Mouse (Mus musculus) ZHBTc4 (cell line): ENCODE measurements at regions not wholly inside any gene's neighbourhood (a gene's known extent, or its start where the extent isn't known, plus 50 kb on each side); places are given as distances from the start of the nearest gene placed in this dataset.

Experiments
- DNase-seq: peaks from one replicate; pipeline ENCODE4 v3.0.0-alpha.2; 2011; ENCODE audit warnings: low read depth, low spot score

- no peak for DNase-seq
Observed at GRCm38 (mm10) chr12:107016801-107017200, 471.6 kb upstream of the 3110018I06Rik start.

- no peak for DNase-seq
Observed at GRCm38 (mm10) chr12:107021806-107022205, 466.6 kb upstream of the 3110018I06Rik start.

- DNase-seq = no peak
Observed at GRCm38 (mm10) chr12:107026821-107027220, 461.6 kb upstream of the 3110018I06Rik start.

- peak; percentile 18 for DNase-seq
Observed at GRCm38 (mm10) chr12:107027842-107028549, 460.4 kb upstream of the 3110018I06Rik start.

GRCm38 (mm10) chr12:107028985-107029384 is 459.4 kb upstream of the 3110018I06Rik start:
- DNase-seq = peak; percentile 72

GRCm38 (mm10) chr12:107036357-107036756 is 452.1 kb upstream of the 3110018I06Rik start:
- no peak for DNase-seq

GRCm38 (mm10) chr12:107041927-107042652 is 446.3 kb upstream of the 3110018I06Rik start:
- no peak for DNase-seq

GRCm38 (mm10) chr12:107046496-107046895 is 441.9 kb upstream of the 3110018I06Rik start:
- no peak for DNase-seq

GRCm38 (mm10) chr12:107047059-107047531 is 441.3 kb upstream of the 3110018I06Rik start:
- DNase-seq = peak; percentile 39

GRCm38 (mm10) chr12:107050891-107051635 is 437.4 kb upstream of the 3110018I06Rik start:
- DNase-seq = no peak

GRCm38 (mm10) chr12:107052136-107052535 is 436.3 kb upstream of the 3110018I06Rik start:
- no peak for DNase-seq

GRCm38 (mm10) chr12:107056553-107056952 is 431.9 kb upstream of the 3110018I06Rik start:
- peak; percentile 62 for DNase-seq

GRCm38 (mm10) chr12:107060514-107060913 is 427.9 kb upstream of the 3110018I06Rik start:
- DNase-seq = no peak

GRCm38 (mm10) chr12:107067346-107067745 is 421.1 kb upstream of the 3110018I06Rik start:
- no peak for DNase-seq

GRCm38 (mm10) chr12:107082541-107082940 is 405.9 kb upstream of the 3110018I06Rik start:
- DNase-seq = no peak

GRCm38 (mm10) chr12:107085058-107085905 is 403.1 kb upstream of the 3110018I06Rik start:
- DNase-seq = no peak

GRCm38 (mm10) chr12:107085906-107086655 is 402.4 kb upstream of the 3110018I06Rik start:
- DNase-seq = peak; percentile 31

GRCm38 (mm10) chr12:107092151-107092550 is 396.3 kb upstream of the 3110018I06Rik start:
- DNase-seq = no peak

- no peak for DNase-seq
Observed at GRCm38 (mm10) chr12:107093326-107093725, 395.1 kb upstream of the 3110018I06Rik start.

- no peak for DNase-seq
Observed at GRCm38 (mm10) chr12:107095409-107095808, 393.0 kb upstream of the 3110018I06Rik start.
